Mouse (Mus musculus): ENCODE data around the gene Plin2.
"Not testable (repeated sequence)": the region's sequence is repeated elsewhere in the genome, so short reads cannot be mapped to it uniquely, and the experiment has no call there.

The Plin2 gene

GRCm38 (mm10) chr4:86631831-86632230 lies 38.0 kb downstream of the Plin2 start:
- no peak for DNase-seq (ENCODE audit: low spot score in 2 of 2)

- not testable (repeated sequence) for DNase-seq (ENCODE audit: low spot score in 2 of 2)
These were observed 43.4 kb downstream of the Plin2 start for GRCm38 (mm10) chr4:86626496-86626895.

DNA sequence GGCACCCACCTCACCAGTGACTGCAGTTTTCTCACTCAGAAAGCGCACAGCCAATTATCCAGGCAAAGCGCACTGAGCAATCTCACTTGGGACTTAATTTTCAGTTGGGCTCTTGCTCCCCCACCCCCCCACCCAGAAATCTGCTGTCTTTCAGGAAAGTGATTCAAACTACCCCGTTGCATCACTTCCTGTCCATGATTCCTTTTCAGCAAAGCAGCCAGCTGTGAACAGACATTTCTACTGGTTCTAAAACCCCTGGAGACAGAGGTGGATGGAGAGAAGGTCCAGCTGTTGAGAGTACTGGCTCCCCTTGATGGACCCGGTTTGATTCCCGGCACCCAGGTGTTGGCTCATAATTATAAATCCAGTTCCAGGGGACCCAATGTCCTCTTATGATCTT lies 44.4 kb downstream of the Plin2 start:
- no peak for DNase-seq (ENCODE audit: low spot score in 2 of 2)

DNA sequence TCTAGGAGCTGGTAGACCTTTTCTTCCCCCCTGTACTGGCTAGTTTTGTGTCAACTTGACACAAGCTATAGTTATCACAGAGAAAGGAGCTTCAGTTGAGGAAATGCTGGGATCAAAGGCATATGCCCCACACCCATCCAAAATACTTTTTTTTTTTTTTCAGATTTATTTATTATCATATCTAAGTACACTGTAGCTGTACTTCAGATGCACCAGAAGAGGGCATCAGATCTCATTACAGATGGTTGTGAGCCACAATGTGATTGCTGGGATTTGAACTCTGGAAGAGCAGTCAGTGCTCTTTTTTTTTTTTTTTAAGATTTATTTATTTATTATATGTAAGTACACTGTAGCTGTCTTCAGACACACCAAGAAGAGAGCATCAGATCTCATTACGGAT lies 47.3 kb downstream of the Plin2 start:
- DNase-seq (ENCODE audit: low spot score in 2 of 2), result not testable (repeated sequence)

DNA sequence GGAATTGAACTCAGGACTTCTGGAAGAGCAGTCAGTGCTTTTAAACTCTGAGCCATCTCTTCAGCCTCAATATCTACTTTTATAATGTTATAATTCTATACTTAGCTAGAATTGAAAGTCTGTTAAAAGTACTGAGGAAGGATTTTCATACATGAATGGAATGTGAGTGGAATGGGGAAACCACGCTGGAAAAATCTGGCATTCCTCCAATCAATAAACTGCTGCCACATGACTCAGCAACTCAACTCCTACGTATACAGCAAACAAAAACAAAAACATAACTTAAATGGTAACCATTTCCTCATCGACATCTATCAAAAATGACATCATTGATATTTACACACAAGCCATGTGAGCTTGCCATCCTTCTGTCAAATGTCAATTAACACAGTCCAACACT lies 47.7 kb downstream of the Plin2 start:
- no peak for DNase-seq (ENCODE audit: low spot score in 2 of 2)

DNA sequence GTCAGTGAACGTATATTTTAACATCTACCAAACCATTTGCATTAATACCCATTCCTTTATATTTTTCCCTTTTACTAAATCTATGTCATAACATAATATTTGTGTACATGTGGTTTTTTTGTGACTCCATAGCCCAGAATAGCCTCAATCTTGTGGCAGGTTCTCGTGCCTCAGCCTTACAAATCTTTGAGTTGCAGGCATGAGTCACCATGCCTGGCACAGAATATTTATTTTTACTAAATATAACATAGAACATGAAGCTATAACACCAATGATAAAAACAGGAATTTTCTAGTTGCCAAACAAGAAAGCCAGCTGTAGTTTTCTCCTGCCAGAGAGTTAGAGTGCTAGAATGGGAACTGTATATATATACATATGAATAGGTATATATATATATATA lies 49.4 kb downstream of the Plin2 start:
- DNase-seq (ENCODE audit: low spot score in 2 of 2), result no peak

GRCm38 (mm10) chr4:86612289-86612620 lies 57.6 kb downstream of the Plin2 start:
- DNase-seq (ENCODE audit: low spot score in 2 of 2), result no peak

- peak; percentile 86 to 88 for DNase-seq (ENCODE audit: low spot score in 2 of 2)
These were observed 58.2 kb downstream of the Plin2 start, which contains the start of gene Haus6 for GRCm38 (mm10) chr4:86611524-86612288. Gene Haus6, minus strand, starts transcription at chr4:86612055.

Measured in urinary bladder, postnatal 4 days (tissue).